Mouse (Mus musculus) forebrain, embryonic 11.5 days (tissue): ENCODE measurements around the gene Tmem231. TPM values are rescaled to one million over a fixed set of nuclear protein-coding genes. Genes with fewer than 3 reads are reported as not detected.

Experiments
- ATAC-seq: fragments of 200-750 bp; cut with Nextera tagmentation; replicated peaks from 2 replicates; pipeline ENCODE4 v1.8.0; 2017; ENCODE audit warnings: moderate TSS enrichment; ENCODE audit not compliant: low FRiP score
- DNase-seq: peaks from one replicate; pipeline ENCODE4 v3.0.0-alpha.2; 2017; ENCODE audit warnings: low spot score
- H3K27ac ChIP-seq: fragments of 300-500 bp; sonication (generic); 2 replicates; pipeline ENCODE4 v1.5.1; 2014; ENCODE audit warnings: low read depth, low read length
- H3K27me3 ChIP-seq: fragments of 300-500 bp; sonication (generic); 2 replicates; pipeline ENCODE4 v1.6.1; 2014; ENCODE audit warnings: mild to moderate bottlenecking, low read length, mixed read lengths; ENCODE audit not compliant: control insufficient read depth, insufficient read depth
- H3K36me3 ChIP-seq: fragments of 300-500 bp; sonication (generic); 2 replicates; pipeline ENCODE4 v1.6.1; 2014; ENCODE audit warnings: mild to moderate bottlenecking, low read length, moderate library complexity, mixed read lengths; ENCODE audit not compliant: control insufficient read depth, insufficient read depth
- H3K4me1 ChIP-seq: fragments of 300-500 bp; sonication (generic); replicated peaks from 2 replicates; pipeline ENCODE4 v1.6.1; 2014; ENCODE audit warnings: low read length, mixed read lengths; ENCODE audit not compliant: control insufficient read depth, insufficient read depth
- H3K4me2 ChIP-seq: fragments of 300-500 bp; sonication (generic); 2 replicates; pipeline ENCODE4 v1.6.1; 2014; ENCODE audit warnings: low read depth, mild to moderate bottlenecking, low read length, moderate library complexity, mixed read lengths; ENCODE audit not compliant: severe bottlenecking
- H3K4me3 ChIP-seq: fragments of 300-500 bp; sonication (generic); 2 replicates; pipeline ENCODE4 v1.5.1; 2014; ENCODE audit warnings: low read depth, low read length
- H3K9ac ChIP-seq: fragments of 300-500 bp; sonication (generic); 2 replicates; pipeline ENCODE4 v1.6.1; 2014; ENCODE audit warnings: low read length
- H3K9me3 ChIP-seq: fragments of 300-500 bp; sonication (generic); 2 replicates; pipeline ENCODE4 v1.6.1; 2016; ENCODE audit warnings: low read length, mixed read lengths; ENCODE audit not compliant: control insufficient read depth
- WGBS: fragments of 180-500 bp; shearing (Covaris S2); extraction: QIAGEN DNeasy Blood & Tissue Kit; methylation state at CpG from one replicate; pipeline ENCODE4 v1.1.7; 2014; 5-methylcytosine and 5-hydroxymethylcytosine counted together
- polyA plus RNA-seq: library from polyadenylated mRNA; unstranded; fragments of >200 nt; fragmentation: Nextera tagmentation; extraction: Ambion mirVana; gene quantifications from 2 replicates; pipeline ENCODE4 v1.2.1, GENCODE M21; 2014

Tmem231 gene
- polyA plus RNA-seq, 1 experiment from 2014 or later, result 22.2 TPM

GRCm38 (mm10) chr8:111931721-111932120, 2.0 kb downstream of the Tmem231 start:
- Histone ChIP-seq H3K9ac (no peak overlapping the region), H3K4me3 (no peak overlapping the region), H3K4me1 (peaks cover 9% of the 10 kb centered on the region), H3K9me3 (no peaks in the 10 kb centered on the region), H3K27me3 (no peaks in the 10 kb centered on the region), H3K4me2 (no peak overlapping the region; the same call in 1 of the 2 replicates), H3K27ac (no peak overlapping the region), H3K36me3 (no peaks in the 10 kb centered on the region)
- WGBS, result 88% methylated on average over 16 of the region's 16 CpGs
- ATAC-seq (no peak), DNase-seq (no peak)

- no peaks in the 10 kb centered on the region for H3K9me3 ChIP-seq
- WGBS, result 75% methylated on average over 8 of the region's 8 CpGs
These were observed 3.9 kb downstream of the Tmem231 start for GRCm38 (mm10) chr8:111929648-111930344.

GRCm38 (mm10) chr8:111924976-111925375, 8.7 kb downstream of the Tmem231 start:
- no peaks in the 10 kb centered on the region for H3K4me1 ChIP-seq
- no peaks in the 10 kb centered on the region for H3K36me3 ChIP-seq
- 84% methylated on average over 7 of the region's 7 CpGs for WGBS
- H3K4me3 ChIP-seq, result no peak overlapping the region
- no peak overlapping the region for H3K4me2 ChIP-seq
- no peak for DNase-seq
- no peak for ATAC-seq
- H3K9ac ChIP-seq, result no peak overlapping the region
- H3K27ac ChIP-seq, result no peak overlapping the region
- H3K27me3 ChIP-seq, result no peaks in the 10 kb centered on the region
- H3K9me3 ChIP-seq, result no peaks in the 10 kb centered on the region

More at GRCm38 (mm10) chr8:111929648-111930344, 3.9 kb downstream of the Tmem231 start:
- Histone ChIP-seq H3K36me3 (no peaks in the 10 kb centered on the region), H3K4me3 (no peak overlapping the region), H3K27me3 (no peaks in the 10 kb centered on the region), H3K4me1 (peaks cover 9% of the 10 kb centered on the region), H3K27ac (no peak overlapping the region), H3K4me2 (no peak overlapping the region), H3K9ac (no peak overlapping the region)
- no peak for DNase-seq
- ATAC-seq, result no peak

- H3K9ac ChIP-seq, result no peak overlapping the region
- H3K4me3 ChIP-seq, result no peak overlapping the region
- DNase-seq, result no peak
- no peak overlapping the region for H3K4me2 ChIP-seq
- H3K27me3 ChIP-seq, result no peaks in the 10 kb centered on the region
- ATAC-seq, result no peak
- no peak overlapping the region for H3K27ac ChIP-seq
- H3K36me3 ChIP-seq, result no peaks in the 10 kb centered on the region
- H3K9me3 ChIP-seq, result no peaks in the 10 kb centered on the region
- WGBS, result 31% methylated on average over 10 of the region's 10 CpGs
- no peaks in the 10 kb centered on the region for H3K4me1 ChIP-seq
These were observed 10.3 kb downstream of the Tmem231 start for GRCm38 (mm10) chr8:111923383-111923804.

- Histone ChIP-seq H3K27ac (no peak overlapping the region), H3K36me3 (no peaks in the 10 kb centered on the region), H3K4me1 (no peaks in the 10 kb centered on the region), H3K9me3 (no peaks in the 10 kb centered on the region), H3K4me3 (no peak overlapping the region), H3K27me3 (no peaks in the 10 kb centered on the region), H3K9ac (no peak overlapping the region), H3K4me2 (no peak overlapping the region)
- no peak for DNase-seq
- ATAC-seq, result no peak
- WGBS, result 89% methylated on average over 4 of the region's 4 CpGs
These were observed 12.7 kb downstream of the Tmem231 start for GRCm38 (mm10) chr8:111920971-111921370.

- WGBS, result 88% methylated on average over 2 of the region's 2 CpGs
- H3K36me3 ChIP-seq, result no peaks in the 10 kb centered on the region
- ATAC-seq (no peak), DNase-seq (no peak)
- no peak overlapping the region for H3K4me2 ChIP-seq
- no peak overlapping the region for H3K4me3 ChIP-seq
- no peaks in the 10 kb centered on the region for H3K9me3 ChIP-seq
- no peak overlapping the region for H3K9ac ChIP-seq
- H3K27me3 ChIP-seq, result no peaks in the 10 kb centered on the region
- H3K27ac ChIP-seq, result no peak overlapping the region
- no peaks in the 10 kb centered on the region for H3K4me1 ChIP-seq
These were observed 14.0 kb downstream of the Tmem231 start for GRCm38 (mm10) chr8:111919663-111920062.

- Histone ChIP-seq H3K27me3 (peaks cover 7% of the 10 kb centered on the region), H3K36me3 (no peaks in the 10 kb centered on the region), H3K9me3 (no peaks in the 10 kb centered on the region), H3K27ac (no peak overlapping the region), H3K4me2 (no peak overlapping the region), H3K4me1 (peaks cover 3% of the 10 kb centered on the region; the same call in 1 of the 2 replicates), H3K9ac (no peak overlapping the region), H3K4me3 (no peak overlapping the region)
- WGBS, result 42% methylated on average over 12 of the region's 12 CpGs
- ATAC-seq (peak; percentile 18; the same call in 1 of the 2 replicates), DNase-seq (peak; percentile 62)
These were observed 20.7 kb downstream of the Tmem231 start for GRCm38 (mm10) chr8:111912860-111913432.

- no peak for ATAC-seq
- no peak overlapping the region for H3K9ac ChIP-seq
- H3K36me3 ChIP-seq, result no peaks in the 10 kb centered on the region
- peaks cover 3% of the 10 kb centered on the region; the same call in 1 of the 2 replicates for H3K4me1 ChIP-seq
- no peaks in the 10 kb centered on the region for H3K9me3 ChIP-seq
- 48% methylated on average over 7 of the region's 7 CpGs for WGBS
- no peak overlapping the region for H3K27ac ChIP-seq
- H3K27me3 ChIP-seq, result peaks cover 7% of the 10 kb centered on the region
- H3K4me2 ChIP-seq, result no peak overlapping the region
- H3K4me3 ChIP-seq, result no peak overlapping the region
- DNase-seq, result no peak
These were observed 22.1 kb downstream of the Tmem231 start for GRCm38 (mm10) chr8:111911572-111911971.
